Mouse (Mus musculus): Measurements from ENCODE around the gene Idi1.

DNA sequence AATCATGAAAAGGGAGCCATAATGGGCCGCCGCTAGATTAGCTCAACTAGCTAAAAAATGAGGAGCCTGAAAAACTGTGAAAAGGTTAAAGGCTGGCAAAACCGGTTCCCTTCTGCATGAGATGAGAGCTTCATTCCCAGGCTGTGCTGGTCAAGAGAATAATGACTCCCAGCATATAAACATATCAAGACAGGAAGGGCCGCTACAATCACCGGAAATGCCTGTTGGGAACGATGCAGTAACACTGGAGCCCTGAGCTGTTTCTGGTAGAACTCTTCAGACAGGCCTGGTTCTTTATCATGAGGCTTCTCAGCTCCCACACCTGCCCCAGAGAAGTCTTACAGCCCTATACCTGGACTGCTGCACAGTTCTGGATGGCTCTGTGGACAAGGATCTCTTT lies 45.4 kb upstream of the Idi1 start:
- no peak for TF ChIP-seq GATA1 (IDR thresholded peaks at IDR 0.05; ENCODE audit: borderline replicate concordance, low read length)
- no peak for TF ChIP-seq FLI1 (IDR thresholded peaks at IDR 0.05; ENCODE audit: low read length)

All from megakaryocyte, embryonic 14.5 days (primary cell).